ENCODE assay signal across 24 mouse cellular contexts in genomic region chr19:23013695-23014094, GRCm38 (mm10).
"Had no signal": no experiment of that assay in that cellular context is flagged by ENCODE, and none has a peak within 500 bp of the region (broad histone marks: within the 10 kb centered on the region; RNA-seq: fewer than 3 reads in every experiment).

No protein-coding gene starts in this region.

- ATAC-seq: liver, embryonic 12.5 days; liver, postnatal 0 days; lung, postnatal 0 days; midbrain, embryonic 13.5 days; midbrain, embryonic 15.5 days; midbrain, embryonic 16.5 days had no signal

- H3K27me3 ChIP-seq: limb, embryonic 12.5 days; limb, embryonic 13.5 days; limb, embryonic 15.5 days; liver, embryonic 12.5 days; liver, embryonic 13.5 days; liver, embryonic 15.5 days; lung, embryonic 15.5 days; megakaryocyte, embryonic 14.5 days; midbrain, embryonic 12.5 days; midbrain, embryonic 13.5 days; midbrain, embryonic 15.5 days had no signal

- DNase-seq: left cerebral cortex, postnatal 4 days; liver; liver, embryonic 13.5 days; liver, postnatal 0 days; lung, adult 18-20 months; lung, adult 2 months; lung, embryonic 14.5 days; lung, postnatal 10 days; lung, postnatal 14 days; lung, postnatal 36 days; lung, postnatal 4 days; midbrain, embryonic 14.5 days had no signal
